In genomic region chr7:6976890-6977289, GRCm38 (mm10) we compare ENCODE assay signal across 29 mouse cellular contexts. TPM values are rescaled to one million over a fixed set of nuclear protein-coding genes. Genes with fewer than 3 reads are reported as not detected.
"Had no signal": no experiment of that assay in that cellular context is flagged by ENCODE, and none has a peak within 500 bp of the region (broad histone marks: within the 10 kb centered on the region; RNA-seq: fewer than 3 reads in every experiment).

No protein-coding gene starts in this region.

- H3K36me3 ChIP-seq: limb, embryonic 12.5 days; limb, embryonic 15.5 days; midbrain, embryonic 12.5 days; midbrain, embryonic 15.5 days; neural tube, embryonic 13.5 days; stomach, embryonic 15.5 days had no signal

- H3K4me1 ChIP-seq: limb, embryonic 12.5 days; limb, embryonic 15.5 days; midbrain, embryonic 12.5 days; midbrain, embryonic 15.5 days; neural tube, embryonic 13.5 days; stomach, embryonic 15.5 days had no signal

- H3K27ac ChIP-seq: kidney, postnatal 0 days; limb, embryonic 12.5 days; limb, embryonic 15.5 days; liver, embryonic 14.5 days; macrophage; midbrain, embryonic 12.5 days; midbrain, embryonic 15.5 days; neural tube, embryonic 13.5 days; stomach, embryonic 15.5 days had no signal

- H3K27me3 ChIP-seq: limb, embryonic 12.5 days; limb, embryonic 15.5 days; midbrain, embryonic 12.5 days; midbrain, embryonic 15.5 days; neural tube, embryonic 13.5 days; stomach, embryonic 15.5 days had no signal

- H3K9ac ChIP-seq: limb, embryonic 12.5 days; limb, embryonic 15.5 days; liver, embryonic 14.5 days; liver, postnatal 0 days; lung, embryonic 14.5 days; midbrain, embryonic 12.5 days; midbrain, embryonic 15.5 days; neural tube, embryonic 13.5 days; stomach, embryonic 15.5 days had no signal

- H3K4me3 ChIP-seq: limb, embryonic 12.5 days; limb, embryonic 15.5 days; midbrain, embryonic 12.5 days; midbrain, embryonic 15.5 days; myocyte; neural tube, embryonic 13.5 days; stomach, embryonic 15.5 days had no signal

- H3K4me2 ChIP-seq: limb, embryonic 12.5 days; limb, embryonic 15.5 days; liver, embryonic 11.5 days; lung, embryonic 14.5 days; midbrain, embryonic 12.5 days; midbrain, embryonic 15.5 days; neural tube, embryonic 13.5 days; stomach, embryonic 15.5 days had no signal

- DNase-seq: kidney, adult 2 months; kidney, postnatal 25 days; layer of hippocampus, postnatal 36 days; left cerebral cortex, postnatal 4 days; liver, postnatal 0 days; lung, embryonic 14.5 days; thymus, postnatal 25 days had no signal

- ATAC-seq: intestine, postnatal 0 days; liver, postnatal 0 days; lung, postnatal 0 days; midbrain, embryonic 15.5 days had no signal

- H3K9me3 ChIP-seq: limb, embryonic 12.5 days; limb, embryonic 15.5 days; midbrain, embryonic 15.5 days; stomach, embryonic 15.5 days had no signal

RNA-seq across cellular contexts. Expression of gene Aurkc, which starts 18.2 kb away (rescaled TPM):
- total RNA-seq: layer of hippocampus, postnatal 10 days; layer of hippocampus, postnatal 36 days; left cerebral cortex, postnatal 14 days; left cerebral cortex, postnatal 4 days; megakaryocyte, adult 5-6 weeks; monocyte, adult 5-6 weeks had no signal
- polyA plus RNA-seq: intestine, postnatal 0 days; kidney, adult 2 months; kidney, embryonic 14.5 days; kidney, postnatal 0 days; large intestine, adult 2 months; limb, embryonic 12.5 days; limb, embryonic 15.5 days; liver, embryonic 11.5 days; liver, postnatal 0 days; lung, embryonic 14.5 days; macrophage; midbrain, embryonic 12.5 days; midbrain, embryonic 15.5 days; myocyte; neural tube, embryonic 13.5 days; small intestine, adult 2 months; spleen, adult 2 months; stomach, embryonic 15.5 days; thymus, postnatal 0 days had no signal
